Mouse (Mus musculus): ENCODE data around the gene Oas1a. TPM values are rescaled to one million over a fixed set of nuclear protein-coding genes. Genes with fewer than 3 reads are reported as not detected.
"Not testable (repeated sequence)": the region's sequence is repeated elsewhere in the genome, so short reads cannot be mapped to it uniquely, and the experiment has no call there.

Gene Oas1a
- total and polyA plus RNA-seq, 3 experiments, result 1.1 to 2.6 (median 1.7) TPM

- no peak for DNase-seq (ENCODE audit: extremely low read depth)
- no peak overlapping the region for H3K9ac ChIP-seq (ENCODE audit: insufficient read depth, low read depth)
These were observed 15.1 kb downstream of the Oas1a start for GRCm38 (mm10) chr5:120892243-120892660.

GRCm38 (mm10) chr5:120891566-120892242 is 15.6 kb downstream of the Oas1a start:
- H3K4me1 ChIP-seq (ENCODE audit: control insufficient read depth in 1 of 2, insufficient read depth in 2 of 2); DNase-seq (ENCODE audit: extremely low read depth); H3K79me2 ChIP-seq (replicated peaks; ENCODE audit: control insufficient read depth, extremely low read depth, insufficient read depth, poor library complexity, severe bottlenecking); H3K9me3 ChIP-seq (replicated peaks; ENCODE audit: low read length); H3K9ac ChIP-seq (ENCODE audit: insufficient read depth, low read depth); H3K36me3 ChIP-seq (replicated peaks in 1 of 2; ENCODE audit: control insufficient read depth in 1 of 2, insufficient read depth in 1 of 2, low read length in 1 of 2); H3K27ac ChIP-seq (ENCODE audit: insufficient read depth, low read depth); H3K4me2 ChIP-seq (ENCODE audit: insufficient read depth, low read depth, poor library complexity, severe bottlenecking); H3K27me3 ChIP-seq (replicated peaks); in situ Hi-C loops (cut with MboI; ENCODE audit: low pct_ligation_motif_present, low pct_unique_long_range_greater_than_20kb, low sequenced_read_pairs); H3K4me3 ChIP-seq (replicated peaks in 1 of 3; ENCODE audit: low read depth in 2 of 3, low read length in 2 of 3, poor library complexity in 1 of 3); dilution Hi-C loops (cut with MboI; ENCODE audit: extremely low pct_ligation_motif_present, extremely low pct_unique_long_range_greater_than_20kb, low sequenced_read_pairs): not testable (repeated sequence)

More at GRCm38 (mm10) chr5:120892243-120892660, 15.1 kb downstream of the Oas1a start:
- dilution Hi-C loops (cut with MboI; ENCODE audit: extremely low pct_ligation_motif_present, extremely low pct_unique_long_range_greater_than_20kb, low sequenced_read_pairs) (no loop called here), in situ Hi-C loops (cut with MboI; ENCODE audit: low pct_ligation_motif_present, low pct_unique_long_range_greater_than_20kb, low sequenced_read_pairs) (no loop called here)
- Histone ChIP-seq H3K4me2 (ENCODE audit: insufficient read depth, low read depth, poor library complexity, severe bottlenecking) (no peak overlapping the region), H3K36me3 (replicated peaks in 1 of 2; ENCODE audit: control insufficient read depth in 1 of 2, insufficient read depth in 1 of 2, low read length in 1 of 2) (no peaks in the 10 kb centered on the region), H3K27me3 (replicated peaks) (no peaks in the 10 kb centered on the region), H3K4me1 (ENCODE audit: control insufficient read depth in 1 of 2, insufficient read depth in 2 of 2) (no peaks in the 10 kb centered on the region), H3K9me3 (replicated peaks; ENCODE audit: low read length) (peaks cover 8% of the 10 kb centered on the region), H3K27ac (ENCODE audit: insufficient read depth, low read depth) (no peak overlapping the region), H3K79me2 (replicated peaks; ENCODE audit: control insufficient read depth, extremely low read depth, insufficient read depth, poor library complexity, severe bottlenecking) (no peaks in the 10 kb centered on the region), H3K4me3 (replicated peaks in 1 of 3; ENCODE audit: low read depth in 2 of 3, low read length in 2 of 3, poor library complexity in 1 of 3) (no peak overlapping the region)
- TF ChIP-seq CHD1 (IDR thresholded peaks at IDR 0.05; ENCODE audit: low read depth, low read length) (no peak), JUND (conservative IDR thresholded peaks at IDR 0.05; ENCODE audit: low read depth, low read length) (no peak), MYC (IDR thresholded peaks at IDR 0.05; ENCODE audit: low read depth, low read length) (no peak), SIN3A (IDR thresholded peaks at IDR 0.05; ENCODE audit: low read length) (no peak), ZKSCAN1 (IDR thresholded peaks at IDR 0.05; ENCODE audit: borderline replicate concordance, low read depth, low read length) (no peak), SMC3 (IDR thresholded peaks at IDR 0.05; ENCODE audit: low read depth, low read length) (no peak), UBTF (IDR thresholded peaks at IDR 0.05; ENCODE audit: low read depth, low read length) (no peak)

- no peak for DNase-seq (ENCODE audit: extremely low read depth)
- in situ Hi-C loops (cut with MboI; ENCODE audit: low pct_ligation_motif_present, low pct_unique_long_range_greater_than_20kb, low sequenced_read_pairs), result no loop called here
- Histone ChIP-seq H3K4me1 (ENCODE audit: control insufficient read depth in 1 of 2, insufficient read depth in 2 of 2) (no peaks in the 10 kb centered on the region), H3K27ac (ENCODE audit: insufficient read depth, low read depth) (no peak overlapping the region), H3K79me2 (replicated peaks; ENCODE audit: control insufficient read depth, extremely low read depth, insufficient read depth, poor library complexity, severe bottlenecking) (no peaks in the 10 kb centered on the region), H3K4me2 (ENCODE audit: insufficient read depth, low read depth, poor library complexity, severe bottlenecking) (no peak overlapping the region), H3K9me3 (replicated peaks; ENCODE audit: low read length) (peaks cover 8% of the 10 kb centered on the region), H3K36me3 (replicated peaks in 1 of 2; ENCODE audit: control insufficient read depth in 1 of 2, insufficient read depth in 1 of 2, low read length in 1 of 2) (no peaks in the 10 kb centered on the region), H3K9ac (ENCODE audit: insufficient read depth, low read depth) (no peak overlapping the region), H3K27me3 (replicated peaks) (peaks cover 4% of the 10 kb centered on the region), H3K4me3 (replicated peaks in 1 of 3; ENCODE audit: low read depth in 2 of 3, low read length in 2 of 3, poor library complexity in 1 of 3) (no peak overlapping the region)
- no peak for TF ChIP-seq POLR2A (IDR thresholded peaks at IDR 0.05; ENCODE audit: low read depth, low read length)
- TF ChIP-seq HCFC1 (IDR thresholded peaks at IDR 0.05; ENCODE audit: low read depth, low read length), result no peak
- no peak for TF ChIP-seq MXI1 (IDR thresholded peaks at IDR 0.05; ENCODE audit: low read depth, low read length)
- no peak for TF ChIP-seq JUND (conservative IDR thresholded peaks at IDR 0.05; ENCODE audit: low read depth, low read length)
- TF ChIP-seq CHD2 (IDR thresholded peaks at IDR 0.05; ENCODE audit: low read length), result no peak
- TF ChIP-seq ZMIZ1 (IDR thresholded peaks at IDR 0.05; ENCODE audit: low read depth, low read length), result no peak
- TF ChIP-seq RAD21 (IDR thresholded peaks at IDR 0.05; ENCODE audit: low read depth, low read length), result no peak
- TF ChIP-seq ZC3H11A (IDR thresholded peaks at IDR 0.05; ENCODE audit: low read depth, low read length), result no peak
- TF ChIP-seq TBP (conservative IDR thresholded peaks at IDR 0.05; ENCODE audit: low read depth, low read length), result no peak
- TF ChIP-seq POLR2AphosphoS2 (IDR thresholded peaks at IDR 0.05; ENCODE audit: low read depth, low read length), result no peak
- TF ChIP-seq SMC3 (IDR thresholded peaks at IDR 0.05; ENCODE audit: low read depth, low read length), result no peak
- no peak for TF ChIP-seq UBTF (IDR thresholded peaks at IDR 0.05; ENCODE audit: low read depth, low read length)
- no peak for TF ChIP-seq NRF1 (IDR thresholded peaks at IDR 0.05; ENCODE audit: low read depth, low read length)
- no peak for TF ChIP-seq ZKSCAN1 (IDR thresholded peaks at IDR 0.05; ENCODE audit: borderline replicate concordance, low read depth, low read length)
- no peak for TF ChIP-seq SIN3A (IDR thresholded peaks at IDR 0.05; ENCODE audit: low read length)
- TF ChIP-seq MAX (IDR thresholded peaks at IDR 0.05; ENCODE audit: low read length), result no peak
- no peak for TF ChIP-seq MAFK (IDR thresholded peaks at IDR 0.05; ENCODE audit: insufficient replicate concordance, low read length)
- TF ChIP-seq BHLHE40 (IDR thresholded peaks at IDR 0.05; ENCODE audit: low read depth, low read length), result no peak
- dilution Hi-C loops (cut with MboI; ENCODE audit: extremely low pct_ligation_motif_present, extremely low pct_unique_long_range_greater_than_20kb, low sequenced_read_pairs), result no loop called here
These were observed 16.3 kb downstream of the Oas1a start for GRCm38 (mm10) chr5:120890991-120891390.
